Mouse (Mus musculus): Measurements from ENCODE around the gene Olfr314. TPM values are rescaled to one million over a fixed set of nuclear protein-coding genes. Genes with fewer than 3 reads are reported as not detected.

Olfr314 gene
- polyA plus RNA-seq, 1 experiment from 2014 or later: not detected

Other genes with a start within 250 kb of the Olfr314 start
- gene Olfr330, start 248.1 kb upstream of the Olfr314 start, polyA plus RNA-seq (2015; fragmentation: Nextera tagmentation; extraction: Ambion mirVana): 0.54 TPM in 1 of 2 replicates, not detected in the other
- gene Olfr329-ps, start 236.5 kb upstream of the Olfr314 start, polyA plus RNA-seq (2015; fragmentation: Nextera tagmentation; extraction: Ambion mirVana): not detected in 2 replicates
- gene Olfr328, start 227.3 kb upstream of the Olfr314 start, polyA plus RNA-seq (2015; fragmentation: Nextera tagmentation; extraction: Ambion mirVana): 0.10 TPM in 1 of 2 replicates, not detected in the other
- not detected in 2 replicates for gene Olfr224, start 212.4 kb upstream of the Olfr314 start, polyA plus RNA-seq (2015; fragmentation: Nextera tagmentation; extraction: Ambion mirVana)
- not detected in 2 replicates for gene Olfr325, start 205.2 kb upstream of the Olfr314 start, polyA plus RNA-seq (2015; fragmentation: Nextera tagmentation; extraction: Ambion mirVana)
- not detected in 2 replicates for gene Olfr324, start 187.8 kb upstream of the Olfr314 start, polyA plus RNA-seq (2015; fragmentation: Nextera tagmentation; extraction: Ambion mirVana)
- gene 2210407C18Rik, start 166.9 kb upstream of the Olfr314 start, polyA plus RNA-seq (2015; fragmentation: Nextera tagmentation; extraction: Ambion mirVana): not detected in 2 replicates
- gene Olfr323, start 152.5 kb upstream of the Olfr314 start, polyA plus RNA-seq (2015; fragmentation: Nextera tagmentation; extraction: Ambion mirVana): not detected in 2 replicates
- 0.13 and 0.23 TPM in 2 replicates for gene Trim58, start 142.5 kb upstream of the Olfr314 start, polyA plus RNA-seq (2015; fragmentation: Nextera tagmentation; extraction: Ambion mirVana)
- gene Olfr322, start 124.2 kb upstream of the Olfr314 start, polyA plus RNA-seq (2015; fragmentation: Nextera tagmentation; extraction: Ambion mirVana): not detected in 2 replicates
- gene Olfr320, start 101.9 kb upstream of the Olfr314 start, polyA plus RNA-seq (2015; fragmentation: Nextera tagmentation; extraction: Ambion mirVana): not detected in 2 replicates
- gene Olfr319, start 83.8 kb upstream of the Olfr314 start, polyA plus RNA-seq (2015; fragmentation: Nextera tagmentation; extraction: Ambion mirVana): not detected in 2 replicates
- not detected in 2 replicates for gene Olfr318, start 58.9 kb upstream of the Olfr314 start, polyA plus RNA-seq (2015; fragmentation: Nextera tagmentation; extraction: Ambion mirVana)
- gene Olfr317, start 43.7 kb upstream of the Olfr314 start, polyA plus RNA-seq (2015; fragmentation: Nextera tagmentation; extraction: Ambion mirVana): not detected in 2 replicates
- not detected in 2 replicates for gene Olfr316, start 30.2 kb upstream of the Olfr314 start, polyA plus RNA-seq (2015; fragmentation: Nextera tagmentation; extraction: Ambion mirVana)
- gene Olfr315, start 9.8 kb upstream of the Olfr314 start, polyA plus RNA-seq (2015; fragmentation: Nextera tagmentation; extraction: Ambion mirVana): not detected in 2 replicates
- 0.69 TPM in 1 of 2 replicates, not detected in the other for gene Fam183b, start 19.0 kb downstream of the Olfr314 start, polyA plus RNA-seq (2015; fragmentation: Nextera tagmentation; extraction: Ambion mirVana)
- gene Olfr313, start 32.0 kb downstream of the Olfr314 start, polyA plus RNA-seq (2015; fragmentation: Nextera tagmentation; extraction: Ambion mirVana): not detected in 2 replicates
- gene Olfr312, start 46.3 kb downstream of the Olfr314 start, polyA plus RNA-seq (2015; fragmentation: Nextera tagmentation; extraction: Ambion mirVana): not detected in 2 replicates
- gene Olfr311, start 56.3 kb downstream of the Olfr314 start, polyA plus RNA-seq (2015; fragmentation: Nextera tagmentation; extraction: Ambion mirVana): not detected in 2 replicates
- 10.8 and 12.3 TPM in 2 replicates for gene Gm12258, start 64.2 kb downstream of the Olfr314 start, polyA plus RNA-seq (2015; fragmentation: Nextera tagmentation; extraction: Ambion mirVana)
- gene 2810021J22Rik, start 84.3 kb downstream of the Olfr314 start, polyA plus RNA-seq (2015; fragmentation: Nextera tagmentation; extraction: Ambion mirVana): 8.8 and 10.3 TPM in 2 replicates
- gene Zfp39, start 121.3 kb downstream of the Olfr314 start, polyA plus RNA-seq (2015; fragmentation: Nextera tagmentation; extraction: Ambion mirVana): 6.9 and 7.5 TPM in 2 replicates
- gene Btnl10, start 135.0 kb downstream of the Olfr314 start, polyA plus RNA-seq (2015; fragmentation: Nextera tagmentation; extraction: Ambion mirVana): 0.14 TPM in 1 of 2 replicates, not detected in the other
- 254 and 255 TPM in 2 replicates for gene Rnf187, start 156.0 kb downstream of the Olfr314 start, polyA plus RNA-seq (2015; fragmentation: Nextera tagmentation; extraction: Ambion mirVana)
- 45.4 and 46.9 TPM in 2 replicates for gene Hist3h2ba, start 166.0 kb downstream of the Olfr314 start, polyA plus RNA-seq (2015; fragmentation: Nextera tagmentation; extraction: Ambion mirVana)
- gene Hist3h2a, start 171.7 kb downstream of the Olfr314 start, polyA plus RNA-seq (2015; fragmentation: Nextera tagmentation; extraction: Ambion mirVana): 34.0 and 34.3 TPM in 2 replicates
- 0.25 and 0.55 TPM in 2 replicates for gene Trim17, start 171.7 kb downstream of the Olfr314 start, polyA plus RNA-seq (2015; fragmentation: Nextera tagmentation; extraction: Ambion mirVana)
- gene Trim11, start 195.1 kb downstream of the Olfr314 start, polyA plus RNA-seq (2015; fragmentation: Nextera tagmentation; extraction: Ambion mirVana): 21.7 and 23.5 TPM in 2 replicates